Comparison of ENCODE assay signal across 8 mouse cellular contexts in genomic region chr4:73444715-73445114, GRCm38 (mm10). TPM values are rescaled to one million over a fixed set of nuclear protein-coding genes. Genes with fewer than 3 reads are reported as not detected.
DNase-seq lines count a peak whose midpoint lies in the region; TF ChIP-seq lines count a peak whose summit lies in the region.

No protein-coding gene starts in this region.

- TF ChIP-seq CTCF in layer of hippocampus, adult 2 months (conservative IDR thresholded peaks at IDR 0.05), result peak; percentile 73
- peak; percentile 25; the same call in 1 of the 2 replicates for TF ChIP-seq CTCF in embryonic fibroblast, embryonic 13.5 days (IDR thresholded peaks at IDR 0.05; ENCODE audit: borderline replicate concordance, insufficient read depth, low read length)

- no peaks in the 10 kb centered on the region for H3K4me1 ChIP-seq in embryonic fibroblast, embryonic 13.5 days (ENCODE audit: control insufficient read depth, insufficient read depth, low read length)

- peak in 1 of 2 experiments; percentile 11 for DNase-seq in layer of hippocampus, adult 2 months (ENCODE audit: low spot score in 2 of 2)
- no peak for DNase-seq in layer of hippocampus, adult 9-11 months
- DNase-seq in Muller cell, postnatal 12 days (ENCODE audit: inconsistent ontology term), result peak; percentile 33
- peak; percentile 7 to 15 for DNase-seq in layer of hippocampus, postnatal 10 days (ENCODE audit: low spot score in 2 of 2)
- DNase-seq in retina, adult 2 months (ENCODE audit: low read depth, low spot score), result peak; percentile 3
- no peak for DNase-seq in spleen, adult 12 weeks (ENCODE audit: low spot score)
- DNase-seq in c-Kit-positive CD71-positive TER-119-positive erythroid progenitor cells, embryonic 14.5 days (ENCODE audit: low spot score), result no peak

- no peak overlapping the region for H3K4me3 ChIP-seq in layer of hippocampus, adult 2 months
- H3K4me3 ChIP-seq in embryonic fibroblast, embryonic 13.5 days (ENCODE audit: insufficient read depth, low read length), result no peak overlapping the region

- H3K27ac ChIP-seq in layer of hippocampus, adult 2 months, result no peak overlapping the region
- H3K27ac ChIP-seq in embryonic fibroblast, embryonic 13.5 days (ENCODE audit: insufficient read depth, low read length), result no peak overlapping the region

- no peak for TF ChIP-seq POLR2A in embryonic fibroblast, embryonic 13.5 days (IDR thresholded peaks at IDR 0.05; ENCODE audit: low read depth, low read length)

RNA-seq across cellular contexts. Expression of gene Gm11487, which starts 39.8 kb away (rescaled TPM):
- not detected for total RNA-seq in layer of hippocampus, adult 2 months (2021)
- not detected in 2 replicates for polyA plus RNA-seq in embryonic fibroblast, embryonic 13.5 days (2011; ENCODE audit: insufficient read length, low read depth, missing spikeins)
- total RNA-seq in layer of hippocampus, postnatal 10 days (2021), result not detected

Comparison
In these comparisons a context has a peak if more than half of its experiments do, and no peak if none do; other contexts are left out.
1. DNase-seq: peak in Muller cell, postnatal 12 days (single experiment), layer of hippocampus, postnatal 10 days (2 of 2) and retina, adult 2 months (single experiment); none in layer of hippocampus, adult 9-11 months (single experiment), spleen, adult 12 weeks (single experiment) and c-Kit-positive CD71-positive TER-119-positive erythroid progenitor cells, embryonic 14.5 days (single experiment).